Mouse (Mus musculus): ENCODE results near the gene Adpgk. TPM values are rescaled to one million over a fixed set of nuclear protein-coding genes. Genes with fewer than 3 reads are reported as not detected.

Gene Adpgk
- polyA plus RNA-seq, 1 experiment from 2014 or later: 37.1 TPM

DNA sequence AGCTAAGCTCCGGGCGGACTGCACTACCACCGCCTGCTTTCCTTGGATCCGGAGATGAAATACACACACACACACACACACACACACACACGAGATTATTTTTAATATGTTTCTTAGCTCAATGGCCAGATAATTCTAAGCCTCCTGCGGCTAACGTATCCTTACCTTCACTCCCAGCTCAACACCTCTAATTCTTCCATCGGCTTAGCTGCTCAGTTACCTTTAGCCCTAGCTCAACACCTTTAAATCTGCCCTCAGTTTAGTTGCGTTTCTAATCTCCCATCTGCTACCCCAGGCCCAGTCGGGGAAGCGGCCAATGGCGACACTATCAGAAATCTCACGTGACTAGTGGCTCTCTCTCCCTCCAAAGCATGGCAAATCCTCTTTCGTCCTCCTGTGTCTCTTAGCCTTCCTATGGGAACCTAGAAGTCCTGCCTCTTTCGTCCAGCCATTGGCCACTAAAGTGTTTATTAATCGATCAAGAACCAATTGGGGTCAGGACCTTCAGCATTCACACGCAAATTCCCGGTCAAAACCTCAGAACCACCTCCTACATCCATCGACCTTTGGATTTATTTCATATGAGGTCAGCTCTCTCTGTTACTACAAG is 16.4 kb upstream of the Adpgk start:
- H3K4me3 ChIP-seq: no peak overlapping the region
- no peaks in the 10 kb centered on the region for H3K27me3 ChIP-seq (replicated peaks)
- H3K4me2 ChIP-seq (replicated peaks): no peak overlapping the region
- 90% methylated on average over 19 of the region's 19 CpGs for WGBS
- H3K9me3 ChIP-seq: no peaks in the 10 kb centered on the region
- H3K4me1 ChIP-seq: peaks cover 5% of the 10 kb centered on the region; the same call in 1 of the 2 replicates
- no peaks in the 10 kb centered on the region for H3K36me3 ChIP-seq
- no peak overlapping the region for H3K27ac ChIP-seq
- H3K9ac ChIP-seq: no peak overlapping the region
- no peak for ATAC-seq (ENCODE audit: low FRiP score, low read depth)

GRCm38 (mm10) chr9:59278199-59278598 is 13.2 kb upstream of the Adpgk start:
- no peak for ATAC-seq (ENCODE audit: low FRiP score, low read depth)
- Histone ChIP-seq H3K4me3 (no peak overlapping the region), H3K27me3 (replicated peaks) (no peaks in the 10 kb centered on the region), H3K4me1 (no peaks in the 10 kb centered on the region), H3K9ac (no peak overlapping the region), H3K27ac (no peak overlapping the region), H3K36me3 (no peaks in the 10 kb centered on the region), H3K4me2 (replicated peaks) (no peak overlapping the region), H3K9me3 (no peaks in the 10 kb centered on the region)
- WGBS: 87% methylated on average over 2 of the region's 2 CpGs

- Histone ChIP-seq H3K9ac (no peak overlapping the region), H3K4me2 (replicated peaks) (no peak overlapping the region), H3K9me3 (no peaks in the 10 kb centered on the region), H3K4me1 (no peaks in the 10 kb centered on the region), H3K27me3 (replicated peaks) (no peaks in the 10 kb centered on the region), H3K27ac (no peak overlapping the region), H3K36me3 (no peaks in the 10 kb centered on the region), H3K4me3 (no peak overlapping the region)
- 85% methylated on average over 5 of the region's 5 CpGs for WGBS
- ATAC-seq (ENCODE audit: low FRiP score, low read depth): no peak
These were observed 12.7 kb upstream of the Adpgk start for GRCm38 (mm10) chr9:59278694-59279093.

- Histone ChIP-seq H3K4me3 (no peak overlapping the region), H3K9me3 (no peaks in the 10 kb centered on the region), H3K27ac (no peak overlapping the region), H3K4me1 (no peaks in the 10 kb centered on the region), H3K27me3 (replicated peaks) (no peaks in the 10 kb centered on the region), H3K36me3 (no peaks in the 10 kb centered on the region), H3K9ac (no peak overlapping the region), H3K4me2 (replicated peaks) (no peak overlapping the region)
- WGBS: 93% methylated on average over 5 of the region's 5 CpGs
- no peak for ATAC-seq (ENCODE audit: low FRiP score, low read depth)
These were observed 10.5 kb upstream of the Adpgk start for GRCm38 (mm10) chr9:59280888-59281287.

GRCm38 (mm10) chr9:59281871-59282682 is 9.3 kb upstream of the Adpgk start:
- 47% methylated on average over 25 of the region's 27 CpGs for WGBS
- no peak overlapping the region for H3K9ac ChIP-seq
- H3K27me3 ChIP-seq (replicated peaks): no peaks in the 10 kb centered on the region
- H3K4me2 ChIP-seq (replicated peaks): peak overlapping the region; percentile 39
- no peak overlapping the region for H3K27ac ChIP-seq
- H3K4me3 ChIP-seq: no peak overlapping the region
- no peaks in the 10 kb centered on the region for H3K36me3 ChIP-seq
- no peak for ATAC-seq (ENCODE audit: low FRiP score, low read depth)
- H3K4me1 ChIP-seq: no peaks in the 10 kb centered on the region
- no peaks in the 10 kb centered on the region for H3K9me3 ChIP-seq

- no peaks in the 10 kb centered on the region for H3K27me3 ChIP-seq (replicated peaks)
- 57% methylated on average over 7 of the region's 7 CpGs for WGBS
- no peaks in the 10 kb centered on the region for H3K9me3 ChIP-seq
- H3K4me3 ChIP-seq: no peak overlapping the region
- H3K4me1 ChIP-seq: no peaks in the 10 kb centered on the region
- H3K4me2 ChIP-seq (replicated peaks): peak overlapping the region; percentile 39
- H3K9ac ChIP-seq: no peak overlapping the region
- no peak for ATAC-seq (ENCODE audit: low FRiP score, low read depth)
- H3K36me3 ChIP-seq: no peaks in the 10 kb centered on the region
- H3K27ac ChIP-seq: no peak overlapping the region
These were observed 8.7 kb upstream of the Adpgk start for GRCm38 (mm10) chr9:59282683-59282986.

DNA sequence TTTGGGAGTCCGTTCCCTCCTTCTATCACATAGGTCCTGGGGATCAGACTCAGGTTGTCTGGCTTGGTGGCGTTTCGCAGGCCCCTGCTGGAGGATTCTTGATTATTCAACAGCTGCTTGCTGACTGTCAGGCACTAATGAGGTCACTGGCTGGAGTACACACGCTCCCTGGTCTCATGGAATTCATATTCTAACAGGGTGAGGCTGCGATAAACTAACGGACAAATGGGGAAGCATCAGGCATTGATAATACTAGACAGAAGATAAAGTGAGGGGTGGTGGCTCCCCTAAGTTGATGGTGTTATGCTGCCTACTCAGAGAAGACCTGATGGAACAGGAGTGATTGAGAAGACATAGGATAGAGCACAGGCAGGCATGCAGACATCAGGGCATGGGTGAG is 5.7 kb upstream of the Adpgk start:
- Histone ChIP-seq H3K4me2 (replicated peaks) (no peak overlapping the region), H3K9ac (no peak overlapping the region), H3K27ac (no peak overlapping the region), H3K9me3 (no peaks in the 10 kb centered on the region), H3K36me3 (no peaks in the 10 kb centered on the region), H3K27me3 (replicated peaks) (no peaks in the 10 kb centered on the region), H3K4me1 (peaks cover 7% of the 10 kb centered on the region; the same call in 1 of the 2 replicates), H3K4me3 (no peak overlapping the region)
- WGBS: 78% methylated on average over 6 of the region's 6 CpGs
- no peak for ATAC-seq (ENCODE audit: low FRiP score, low read depth)

DNA sequence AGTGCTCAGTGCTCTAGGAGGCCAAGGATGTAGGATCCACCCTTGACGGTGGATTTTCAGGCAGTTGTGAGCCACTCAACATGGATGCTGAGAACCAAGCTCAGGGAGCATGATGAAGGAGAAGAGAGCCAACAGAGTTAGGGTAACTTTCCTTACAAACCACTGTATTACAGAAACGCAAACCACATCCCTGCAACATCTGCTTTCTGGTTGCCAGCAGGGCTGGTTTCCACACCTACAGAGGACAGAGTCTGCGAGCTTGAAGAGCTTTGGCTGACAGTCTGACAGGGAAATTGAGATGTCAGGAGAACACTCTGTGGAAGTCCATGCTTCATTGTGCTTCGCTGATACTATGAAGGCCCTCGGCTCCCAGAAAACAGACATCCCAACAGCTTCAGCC is 3.3 kb upstream of the Adpgk start:
- peaks cover 18% of the 10 kb centered on the region for H3K4me1 ChIP-seq
- no peaks in the 10 kb centered on the region for H3K36me3 ChIP-seq
- no peak overlapping the region for H3K9ac ChIP-seq
- 92% methylated on average over 5 of the region's 5 CpGs for WGBS
- no peak for ATAC-seq (ENCODE audit: low FRiP score, low read depth)
- no peak overlapping the region for H3K4me2 ChIP-seq (replicated peaks)
- no peaks in the 10 kb centered on the region for H3K9me3 ChIP-seq
- H3K27ac ChIP-seq: no peak overlapping the region
- no peaks in the 10 kb centered on the region for H3K27me3 ChIP-seq (replicated peaks)
- no peak overlapping the region for H3K4me3 ChIP-seq

- Histone ChIP-seq H3K9ac (no peak overlapping the region), H3K9me3 (no peaks in the 10 kb centered on the region), H3K4me2 (replicated peaks) (no peak overlapping the region), H3K4me1 (peaks cover 19% of the 10 kb centered on the region), H3K4me3 (no peak overlapping the region), H3K27me3 (replicated peaks) (no peaks in the 10 kb centered on the region), H3K27ac (no peak overlapping the region), H3K36me3 (no peaks in the 10 kb centered on the region)
- WGBS: 46% methylated on average over 3 of the region's 3 CpGs
- ATAC-seq (ENCODE audit: low FRiP score, low read depth): no peak
These were observed 2.5 kb upstream of the Adpgk start for GRCm38 (mm10) chr9:59288685-59289410.

DNA sequence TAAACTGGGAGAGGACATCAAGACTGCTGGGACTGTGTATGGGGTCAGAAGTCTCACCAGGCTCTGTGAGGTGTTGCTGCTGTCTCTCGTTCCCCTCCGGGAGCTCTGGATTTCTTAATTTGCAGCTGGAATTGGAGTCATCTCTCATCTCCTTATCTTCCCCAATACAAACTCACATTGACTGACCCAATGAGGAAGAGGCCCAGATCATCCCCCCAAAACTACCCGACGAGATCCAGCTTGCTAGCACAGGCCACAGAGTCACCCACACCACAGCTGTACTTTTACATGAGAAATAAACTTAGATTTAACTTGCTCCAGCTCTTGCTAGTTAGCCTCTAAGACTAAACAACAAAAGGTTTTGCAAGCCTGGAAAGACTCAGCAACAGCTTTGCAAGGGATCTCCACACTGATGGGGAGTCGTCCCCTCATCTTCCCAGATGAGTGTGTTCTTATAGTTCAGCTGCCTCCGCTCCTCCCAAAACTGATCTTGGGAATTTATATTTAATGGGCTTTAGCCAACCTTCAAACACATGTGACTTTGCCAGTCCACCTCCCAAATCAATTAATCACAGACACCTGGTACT is 1.7 kb upstream of the Adpgk start:
- Histone ChIP-seq H3K9me3 (no peaks in the 10 kb centered on the region), H3K27me3 (replicated peaks) (no peaks in the 10 kb centered on the region), H3K27ac (no peak overlapping the region), H3K36me3 (no peaks in the 10 kb centered on the region), H3K4me2 (replicated peaks) (no peak overlapping the region), H3K9ac (no peak overlapping the region), H3K4me1 (peaks cover 19% of the 10 kb centered on the region), H3K4me3 (no peak overlapping the region)
- ATAC-seq (ENCODE audit: low FRiP score, low read depth): no peak
- WGBS: 73% methylated on average over 6 of the region's 6 CpGs

DNA sequence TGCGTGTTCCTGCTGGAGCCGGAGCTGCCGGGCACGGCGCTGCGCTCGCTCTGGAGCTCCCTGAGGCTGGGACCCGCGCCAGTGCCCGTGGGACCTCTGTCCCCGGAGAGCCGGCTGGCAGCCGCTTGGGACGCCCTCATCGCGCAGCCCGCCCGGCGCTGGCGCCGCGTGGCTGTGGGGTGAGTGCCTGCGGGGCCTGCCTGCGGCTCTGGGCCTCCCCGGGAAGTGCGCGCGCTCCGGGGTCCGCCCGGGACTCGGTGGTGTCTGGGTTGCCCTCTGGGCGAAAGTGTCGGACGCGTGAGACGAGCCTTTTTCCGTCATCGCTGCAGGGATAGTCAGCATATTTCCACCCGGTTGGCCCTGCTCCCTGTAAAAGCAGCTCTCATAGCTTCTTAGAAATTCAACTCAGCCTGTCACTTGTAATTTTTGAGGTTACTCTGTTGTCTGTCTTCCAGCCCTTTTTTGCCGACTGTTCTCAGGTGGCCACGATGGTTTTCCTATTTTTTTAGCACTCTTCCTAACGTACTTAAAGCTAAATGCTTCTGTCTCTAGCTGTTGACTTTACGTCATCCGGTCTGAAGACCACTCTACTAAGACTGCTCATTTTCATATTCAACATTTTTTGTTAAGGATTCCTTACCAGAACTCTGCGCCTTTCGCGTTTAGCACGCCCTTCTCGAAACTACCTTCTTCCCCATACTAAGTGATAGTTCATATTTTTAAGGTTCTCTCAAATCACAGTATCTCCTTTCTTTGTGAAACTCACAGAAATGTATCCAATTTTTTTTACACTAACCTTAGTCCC is 532 bp downstream of the Adpgk start:
- no peaks in the 10 kb centered on the region for H3K36me3 ChIP-seq
- peak overlapping the region; percentile 99 for H3K4me3 ChIP-seq
- 2% methylated on average over 50 of the region's 50 CpGs for WGBS
- no peaks in the 10 kb centered on the region for H3K27me3 ChIP-seq (replicated peaks)
- no peaks in the 10 kb centered on the region for H3K9me3 ChIP-seq
- H3K9ac ChIP-seq: peak overlapping the region; percentile 93
- peak overlapping the region; percentile 85 for H3K27ac ChIP-seq
- H3K4me1 ChIP-seq: peaks cover 19% of the 10 kb centered on the region
- H3K4me2 ChIP-seq (replicated peaks): peak overlapping the region; percentile 78
- ATAC-seq (ENCODE audit: low FRiP score, low read depth): no peak

Data from neural tube, embryonic 12.5 days (tissue).